Mouse (Mus musculus) olfactory bulb, adult 2 months (tissue): Measurements from ENCODE around the gene Dscaml1. TPM values are rescaled to one million over a fixed set of nuclear protein-coding genes. Genes with fewer than 3 reads are reported as not detected.
A peak's percentile ranks its signal among the peaks of the same experiment; 100 is the strongest.

Experiments
- H3K27ac ChIP-seq: fragments of 200-500 bp; 2 replicates; pipeline ENCODE4 v1.5.1; 2012; ENCODE audit warnings: low read depth, low read length; ENCODE audit not compliant: insufficient read depth
- H3K4me1 ChIP-seq: fragments of 200-500 bp; 2 replicates; pipeline ENCODE4 v1.6.1; 2012; ENCODE audit warnings: low read length; ENCODE audit not compliant: control insufficient read depth, insufficient read depth
- H3K4me3 ChIP-seq: fragments of 200-500 bp; 2 replicates; pipeline ENCODE4 v1.5.1; 2012; ENCODE audit warnings: mild to moderate bottlenecking, low read depth, low read length, moderate library complexity; ENCODE audit not compliant: insufficient read depth
- CTCF ChIP-seq: fragments of 200-500 bp; IDR thresholded peaks from 2 replicates; pipeline ENCODE4 v1.5.1; 2012; ENCODE audit warnings: low read depth, mild to moderate bottlenecking, low read length, moderate library complexity; ENCODE audit not compliant: insufficient read depth
- POLR2A ChIP-seq: fragments of 200-500 bp; IDR thresholded peaks from 2 replicates; pipeline ENCODE4 v1.6.1; 2012; ENCODE audit warnings: mild to moderate bottlenecking, low read depth, low read length, moderate library complexity; ENCODE audit not compliant: insufficient read depth
- WGBS: fragments of 180-500 bp; shearing (Covaris S2); methylation state at CpG from one replicate; pipeline ENCODE4 v1.1.7; 2018; 5-methylcytosine and 5-hydroxymethylcytosine counted together
- polyA plus RNA-seq: library from polyadenylated mRNA; stranded (reverse); fragments of >200 nt; gene quantifications from 2 replicates; pipeline ENCODE4 v1.2.4, GENCODE M21; 2012; ENCODE audit warnings: low replicate concordance; ENCODE audit not compliant: missing spikeins, insufficient read depth, insufficient read length

Dscaml1 gene
- polyA plus RNA-seq, 1 experiment, result not detected

GRCm38 (mm10) chr9:45677952-45678663, 251.7 kb downstream of the Dscaml1 start:
- Histone ChIP-seq H3K4me3 (no peak overlapping the region), H3K27ac (peak overlapping the region; percentile 21; the same call in 1 of the 2 replicates), H3K4me1 (peaks cover 48% of the 10 kb centered on the region)
- no peak for TF ChIP-seq POLR2A
- TF ChIP-seq CTCF, result no peak
- WGBS, result 42% methylated on average over 8 of the region's 8 CpGs

- H3K27ac ChIP-seq, result peak overlapping the region; percentile 21; the same call in 1 of the 2 replicates
- H3K4me1 ChIP-seq, result peaks cover 48% of the 10 kb centered on the region
- 35% methylated on average over 4 of the region's 4 CpGs for WGBS
- no peak overlapping the region for H3K4me3 ChIP-seq
- TF ChIP-seq POLR2A (no peak), CTCF (no peak)
These were observed 252.2 kb downstream of the Dscaml1 start for GRCm38 (mm10) chr9:45678664-45679026.

GRCm38 (mm10) chr9:45682461-45682998, 256.1 kb downstream of the Dscaml1 start:
- H3K27ac ChIP-seq, result no peak overlapping the region; the same call in 1 of the 2 replicates
- H3K4me1 ChIP-seq, result peaks cover 25% of the 10 kb centered on the region
- 52% methylated on average over 11 of the region's 11 CpGs for WGBS
- no peak overlapping the region for H3K4me3 ChIP-seq
- TF ChIP-seq POLR2A (no peak), CTCF (no peak)

GRCm38 (mm10) chr9:45693424-45694237, 267.2 kb downstream of the Dscaml1 start:
- 33% methylated on average over 10 of the region's 10 CpGs for WGBS
- no peak for TF ChIP-seq POLR2A
- TF ChIP-seq CTCF, result no peak
- peaks cover 12% of the 10 kb centered on the region for H3K4me1 ChIP-seq
- no peak overlapping the region for H3K4me3 ChIP-seq
- no peak overlapping the region for H3K27ac ChIP-seq

- peaks cover 15% of the 10 kb centered on the region for H3K4me1 ChIP-seq
- no peak overlapping the region for H3K27ac ChIP-seq
- no peak overlapping the region for H3K4me3 ChIP-seq
- WGBS, result 50% methylated on average over 2 of the region's 2 CpGs
- no peak for TF ChIP-seq POLR2A
- no peak for TF ChIP-seq CTCF
These were observed 267.8 kb downstream of the Dscaml1 start for GRCm38 (mm10) chr9:45694256-45694655.

GRCm38 (mm10) chr9:45699171-45699570, 272.7 kb downstream of the Dscaml1 start:
- 69% methylated on average over 10 of the region's 10 CpGs for WGBS
- no peak overlapping the region for H3K27ac ChIP-seq

GRCm38 (mm10) chr9:45703236-45703635, 276.8 kb downstream of the Dscaml1 start:
- Histone ChIP-seq H3K27ac (0 out of 2 replicates have a peak overlapping the region, but pooled peaks have one; percentile 12), H3K4me3 (no peak overlapping the region), H3K4me1 (peaks cover 20% of the 10 kb centered on the region)
- WGBS, result 57% methylated on average over 3 of the region's 3 CpGs
- TF ChIP-seq CTCF (no peak), POLR2A (no peak)

More at GRCm38 (mm10) chr9:45699171-45699570, 272.7 kb downstream of the Dscaml1 start:
- H3K4me3 ChIP-seq, result no peak overlapping the region
- no peak for TF ChIP-seq CTCF
- no peak for TF ChIP-seq POLR2A
- H3K4me1 ChIP-seq, result peaks cover 14% of the 10 kb centered on the region

- TF ChIP-seq POLR2A, result no peak
- TF ChIP-seq CTCF, result no peak
- Histone ChIP-seq H3K4me1 (peaks cover 20% of the 10 kb centered on the region), H3K4me3 (no peak overlapping the region), H3K27ac (no peak overlapping the region)
- 71% methylated on average over 3 of the region's 3 CpGs for WGBS
These were observed 278.0 kb downstream of the Dscaml1 start for GRCm38 (mm10) chr9:45704441-45704840.

GRCm38 (mm10) chr9:45710300-45710699, 283.9 kb downstream of the Dscaml1 start:
- WGBS, result 55% methylated on average over 11 of the region's 11 CpGs
- Histone ChIP-seq H3K27ac (no peak overlapping the region), H3K4me1 (peaks cover 12% of the 10 kb centered on the region), H3K4me3 (no peak overlapping the region)
- TF ChIP-seq POLR2A (no peak), CTCF (no peak)
